15 mouse cellular contexts compared by ENCODE assay signal in the genomic region with DNA sequence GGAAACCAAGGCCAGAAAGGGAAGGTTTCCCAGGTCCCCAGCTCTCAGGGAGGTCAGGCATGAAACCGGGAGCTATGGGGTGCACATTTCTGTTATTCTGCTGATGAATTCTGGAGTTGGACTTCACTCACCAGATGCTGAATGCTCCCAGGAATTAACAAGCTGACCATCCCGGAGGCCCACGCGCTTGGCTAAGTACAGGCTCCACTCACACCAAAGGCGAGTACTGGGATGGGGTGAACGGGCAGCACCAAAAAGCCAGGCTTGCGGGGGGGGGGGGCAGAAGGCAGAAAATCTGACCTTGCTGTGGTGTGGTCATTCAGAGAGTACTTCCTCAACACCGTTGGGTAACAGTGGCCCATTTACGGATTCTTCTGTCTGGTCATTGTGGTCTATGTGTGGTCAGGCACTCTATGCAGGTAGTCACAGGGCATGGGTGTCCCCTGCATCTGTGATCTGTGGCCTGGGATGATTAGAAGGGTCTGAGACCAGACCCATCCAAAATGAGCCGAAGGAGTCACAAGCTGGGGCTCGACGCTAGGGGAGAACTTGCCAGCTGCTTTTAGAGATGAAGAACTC. TPM values are rescaled to one million over a fixed set of nuclear protein-coding genes. Genes with fewer than 3 reads are reported as not detected.
DNase-seq lines count a peak whose midpoint lies in the region; ATAC-seq and TF ChIP-seq lines count a peak whose summit lies in the region.
"Had no signal": no experiment of that assay in that cellular context is flagged by ENCODE, and none has a peak within 500 bp of the region (broad histone marks: within the 10 kb centered on the region; RNA-seq: fewer than 3 reads in every experiment).

No protein-coding gene starts in this region.

- no peak for TF ChIP-seq CTCF in ES-Bruce4 (IDR thresholded peaks at IDR 0.05; ENCODE audit: low read depth, low read length)

- H3K4me2 ChIP-seq in liver, embryonic 16.5 days (ENCODE audit: low read depth, low read length), result 0 out of 2 replicates have a peak overlapping the region, but pooled peaks have one; percentile 26
- H3K4me2 ChIP-seq: forebrain, embryonic 15.5 days; heart, embryonic 15.5 days; midbrain, embryonic 12.5 days had no signal

- no peaks in the 10 kb centered on the region for H3K9me3 ChIP-seq in liver, embryonic 16.5 days (replicated peaks; ENCODE audit: control insufficient read depth, low read length)
- no peaks in the 10 kb centered on the region for H3K9me3 ChIP-seq in ES-Bruce4 (replicated peaks; ENCODE audit: control insufficient read depth, insufficient read depth, low read length, poor library complexity, severe bottlenecking)
- H3K9me3 ChIP-seq: forebrain, embryonic 15.5 days; heart, embryonic 15.5 days; liver, embryonic 13.5 days; midbrain, embryonic 12.5 days had no signal

- peaks cover 13% of the 10 kb centered on the region for H3K4me1 ChIP-seq in liver, embryonic 16.5 days (ENCODE audit: control insufficient read depth, low read depth, low read length)
- peaks cover 10% of the 10 kb centered on the region for H3K4me1 ChIP-seq in ES-Bruce4 (ENCODE audit: control insufficient read depth, insufficient read depth, low read length)

- ATAC-seq in liver, embryonic 16.5 days (ENCODE audit: low read depth), result no peak
- peak; percentile 60 for ATAC-seq in granulocyte monocyte progenitor cell, adult 5-6 weeks (replicated peaks; ENCODE audit: poor library complexity, severe bottlenecking)
- ATAC-seq: forebrain, embryonic 15.5 days had no signal

- H3K27ac ChIP-seq in liver, embryonic 16.5 days (ENCODE audit: low read length), result peak overlapping the region; percentile 62; the same call in 1 of the 2 replicates
- peak overlapping the region; percentile 40; the same call in 1 of the 2 replicates for H3K27ac ChIP-seq in ES-Bruce4 (ENCODE audit: insufficient read depth, low read length)
- H3K27ac ChIP-seq: forebrain, embryonic 15.5 days; heart, embryonic 15.5 days; liver, embryonic 13.5 days; midbrain, embryonic 12.5 days had no signal

- TF ChIP-seq EP300 in ES-Bruce4 (IDR thresholded peaks at IDR 0.05; ENCODE audit: insufficient read depth, low read depth, low read length), result no peak

- 45% methylated on average over 12 of the region's 12 CpGs for WGBS in liver, embryonic 16.5 days (ENCODE audit: insufficient replicate concordance)

- H3K27me3 ChIP-seq in liver, embryonic 16.5 days (ENCODE audit: control insufficient read depth, insufficient read depth, low read depth, low read length), result peaks cover 23% of the 10 kb centered on the region
- H3K27me3 ChIP-seq in ES-Bruce4 (ENCODE audit: control insufficient read depth, insufficient read depth, low read length, poor library complexity, severe bottlenecking), result peaks cover 4% of the 10 kb centered on the region; the same call in 1 of the 2 replicates

- DNase-seq in liver, result no peak
- peak; percentile 35 to 50 for DNase-seq in natural killer cell, adult 2 months (ENCODE audit: low spot score in 2 of 2)
- no peak for DNase-seq in layer of hippocampus, adult 8-10 months (ENCODE audit: low spot score in 2 of 2)
- DNase-seq in lung, postnatal 36 days, result no peak
- DNase-seq: cerebellum, adult 11-12 months; liver, embryonic 13.5 days; lung, postnatal 14 days; right cerebral cortex, adult 18-20 months had no signal

- H3K4me3 ChIP-seq in liver, embryonic 16.5 days (ENCODE audit: low read depth, low read length), result no peak overlapping the region
- H3K4me3 ChIP-seq in ES-Bruce4 (ENCODE audit: low read depth, low read length), result no peak overlapping the region
- H3K4me3 ChIP-seq: forebrain, embryonic 15.5 days; heart, embryonic 15.5 days; liver, embryonic 13.5 days; midbrain, embryonic 12.5 days; myocyte had no signal

- H3K9ac ChIP-seq in liver, embryonic 16.5 days (ENCODE audit: low read depth, low read length), result no peak overlapping the region
- H3K9ac ChIP-seq in ES-Bruce4 (ENCODE audit: low read depth, poor library complexity, severe bottlenecking), result no peak overlapping the region
- H3K9ac ChIP-seq: forebrain, embryonic 15.5 days; heart, embryonic 15.5 days; liver, embryonic 13.5 days; midbrain, embryonic 12.5 days had no signal

- no peak for TF ChIP-seq POLR2A in ES-Bruce4 (IDR thresholded peaks at IDR 0.05; ENCODE audit: insufficient read depth, low read length)

- H3K36me3 ChIP-seq in liver, embryonic 16.5 days (ENCODE audit: control insufficient read depth, insufficient read depth), result no peaks in the 10 kb centered on the region
- no peaks in the 10 kb centered on the region for H3K36me3 ChIP-seq in ES-Bruce4 (ENCODE audit: control insufficient read depth, insufficient read depth, low read length, poor library complexity, severe bottlenecking)
- H3K36me3 ChIP-seq: forebrain, embryonic 15.5 days; heart, embryonic 15.5 days; liver, embryonic 13.5 days; midbrain, embryonic 12.5 days had no signal

RNA-seq across cellular contexts. Expression of a gene that starts 3.4 kb away (rescaled TPM):
- polyA plus RNA-seq in liver, embryonic 16.5 days (2015; fragmentation: Nextera tagmentation; extraction: Ambion mirVana), result 27.7 and 40.9 TPM in 2 replicates
- polyA plus RNA-seq in ES-Bruce4 (2011; ENCODE audit: insufficient read depth, insufficient read length, low read depth, missing spikeins), result 2.8 and 4.4 TPM in 2 replicates
- total RNA-seq in granulocyte monocyte progenitor cell, adult 5-6 weeks (2014; fragmentation: Nextera tagmentation), result 1.7 TPM in 1 of 2 replicates, not detected in the other
- total RNA-seq in granulocyte monocyte progenitor cell, adult 5-6 weeks (2017), result 1.7 TPM in 1 of 2 replicates, not detected in the other
- total RNA-seq in layer of hippocampus, adult 8-10 months (2022), result 1 to 10 TPM; 4.0 to 5.6 (median 4.6) TPM

RNA-seq across cellular contexts. Expression of a gene that starts 4.6 kb away (rescaled TPM):
- 0.05 and 0.06 TPM in 2 replicates for polyA plus RNA-seq in liver, embryonic 16.5 days (2015; fragmentation: Nextera tagmentation; extraction: Ambion mirVana)
- polyA plus RNA-seq in ES-Bruce4 (2011; ENCODE audit: insufficient read depth, insufficient read length, low read depth, missing spikeins), result not detected in 2 replicates
- not detected in 2 replicates for total RNA-seq in granulocyte monocyte progenitor cell, adult 5-6 weeks (2014; fragmentation: Nextera tagmentation)
- not detected in 2 replicates for total RNA-seq in granulocyte monocyte progenitor cell, adult 5-6 weeks (2017)
- 10 to 100 TPM in 3 of 4 experiments, 1 to 10 TPM in 1; 9.5 to 16.9 (median 12.0) TPM for total RNA-seq in layer of hippocampus, adult 8-10 months (2022)

RNA-seq across cellular contexts. Expression of a gene that starts 24.4 kb away (rescaled TPM):
- 0.77 and 0.98 TPM in 2 replicates for polyA plus RNA-seq in liver, embryonic 16.5 days (2015; fragmentation: Nextera tagmentation; extraction: Ambion mirVana)
- 0.81 and 0.90 TPM in 2 replicates for polyA plus RNA-seq in ES-Bruce4 (2011; ENCODE audit: insufficient read depth, insufficient read length, low read depth, missing spikeins)
- 2.3 and 6.4 TPM in 2 replicates for total RNA-seq in granulocyte monocyte progenitor cell, adult 5-6 weeks (2014; fragmentation: Nextera tagmentation)
- total RNA-seq in granulocyte monocyte progenitor cell, adult 5-6 weeks (2017), result 2.4 and 3.6 TPM in 2 replicates
- total RNA-seq in layer of hippocampus, adult 8-10 months (2022), result 1 to 10 TPM; 2.6 to 5.0 (median 4.3) TPM

RNA-seq across cellular contexts. Expression of a gene that starts 47.0 kb away (rescaled TPM):
- polyA plus RNA-seq in liver, embryonic 16.5 days (2015; fragmentation: Nextera tagmentation; extraction: Ambion mirVana), result 64.4 and 69.3 TPM in 2 replicates
- 8.1 and 9.9 TPM in 2 replicates for polyA plus RNA-seq in ES-Bruce4 (2011; ENCODE audit: insufficient read depth, insufficient read length, low read depth, missing spikeins)
- total RNA-seq in granulocyte monocyte progenitor cell, adult 5-6 weeks (2014; fragmentation: Nextera tagmentation), result 11.8 and 20.1 TPM in 2 replicates
- 11.8 and 15.4 TPM in 2 replicates for total RNA-seq in granulocyte monocyte progenitor cell, adult 5-6 weeks (2017)
- total RNA-seq in layer of hippocampus, adult 8-10 months (2022), result 10 to 100 TPM; 14.0 to 17.3 (median 14.4) TPM

RNA-seq across cellular contexts. Expression of a gene that starts 47.4 kb away (rescaled TPM):
- polyA plus RNA-seq in liver, embryonic 16.5 days (2015; fragmentation: Nextera tagmentation; extraction: Ambion mirVana), result 56.9 and 61.7 TPM in 2 replicates
- polyA plus RNA-seq in ES-Bruce4 (2011; ENCODE audit: insufficient read depth, insufficient read length, low read depth, missing spikeins), result 506 and 548 TPM in 2 replicates
- total RNA-seq in granulocyte monocyte progenitor cell, adult 5-6 weeks (2014; fragmentation: Nextera tagmentation), result 97.0 and 127 TPM in 2 replicates
- total RNA-seq in granulocyte monocyte progenitor cell, adult 5-6 weeks (2017), result 74.4 and 109 TPM in 2 replicates
- 10 to 100 TPM; 67.3 to 82.9 (median 72.6) TPM for total RNA-seq in layer of hippocampus, adult 8-10 months (2022)

Comparison
In these comparisons a context has a peak if more than half of its experiments do, and no peak if none do; other contexts are left out.
1. DNase-seq: peak in natural killer cell, adult 2 months (2 of 2); none in liver (single experiment), layer of hippocampus, adult 8-10 months (0 of 2) and lung, postnatal 36 days (single experiment).
2. RNA of a gene that starts 4.6 kb away (total RNA-seq): 9.5 to 16.9 TPM in layer of hippocampus, adult 8-10 months; not detected in granulocyte monocyte progenitor cell, adult 5-6 weeks; every median in the first group is over 10 times any median in the second.